Mouse (Mus musculus): ENCODE results near the gene Sulf2.
A peak's percentile ranks its signal among the peaks of the same experiment; 100 is the strongest.

The Sulf2 gene

GRCm38 (mm10) chr2:166084111-166084510 lies 71.4 kb downstream of the Sulf2 start:
- no peak for DNase-seq

DNA sequence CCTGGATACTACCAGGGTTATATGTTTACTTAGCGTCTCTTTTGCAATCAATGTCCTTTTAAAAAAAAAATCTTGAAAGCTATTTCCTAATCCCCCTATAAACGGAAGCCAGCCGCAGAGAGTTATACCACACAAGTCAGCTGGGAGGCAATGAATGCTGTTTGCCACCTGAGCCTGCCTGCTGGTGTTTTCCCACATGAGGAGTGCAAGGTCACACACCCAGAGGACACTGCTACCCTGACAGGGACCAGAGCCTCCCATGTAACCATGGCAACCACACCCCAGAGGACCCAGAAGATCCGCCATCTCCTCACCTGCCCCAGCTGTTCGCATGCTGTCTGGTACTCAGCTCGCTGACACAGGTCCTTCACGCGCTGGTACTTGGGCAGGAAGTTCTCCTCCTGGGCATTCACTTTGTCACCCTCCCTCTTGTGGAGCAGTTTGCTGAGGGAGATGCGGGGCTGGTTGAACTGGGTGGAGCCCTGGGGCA lies 71.9 kb downstream of the Sulf2 start:
- peak; percentile 26 to 59 for DNase-seq

DNA sequence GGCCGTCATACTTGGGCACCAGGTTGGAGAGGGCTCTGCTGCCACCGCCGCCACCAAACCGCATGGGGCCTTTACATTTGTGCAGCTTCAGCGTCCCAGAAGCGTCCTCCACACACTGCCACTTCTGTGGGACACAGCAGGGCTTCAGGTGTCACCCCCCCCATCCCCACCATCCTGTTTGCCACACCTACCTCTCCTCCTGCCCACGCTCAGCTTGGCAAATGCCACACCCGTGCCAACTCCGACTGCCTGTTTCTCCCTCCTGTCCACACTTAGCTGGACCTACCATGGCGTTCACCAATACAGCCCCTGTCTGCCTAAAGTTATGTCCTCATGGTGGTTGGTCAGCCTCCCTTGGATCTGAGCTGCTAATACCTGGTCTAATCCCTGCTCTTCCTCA lies 72.8 kb downstream of the Sulf2 start:
- no peak for DNase-seq

DNA sequence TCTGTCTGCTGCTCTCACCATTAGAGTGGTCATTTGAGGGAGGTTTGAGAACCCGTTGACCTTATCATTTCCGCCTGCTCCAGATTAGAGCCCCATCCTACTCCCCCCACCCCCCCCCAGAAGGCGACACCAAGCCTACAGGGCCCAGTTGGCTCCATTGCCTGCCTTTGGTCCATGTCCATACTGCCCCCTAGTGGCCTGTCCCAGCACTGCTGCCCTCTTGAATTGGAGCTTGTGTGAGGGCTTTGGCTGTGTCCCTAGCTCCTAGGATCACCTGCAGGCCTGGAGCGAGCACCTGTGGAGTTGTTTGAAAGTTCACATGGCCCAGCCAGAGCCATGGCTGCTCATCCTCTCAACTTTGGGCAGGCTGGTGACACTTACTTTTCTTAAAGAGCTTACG lies 73.3 kb downstream of the Sulf2 start:
- DNase-seq = peak; percentile 75 to 81

- DNase-seq = peak; percentile 66 to 69
Measured at GRCm38 (mm10) chr2:166080967-166081750, 74.3 kb downstream of the Sulf2 start.

- peak; percentile 65 to 71 for DNase-seq
Measured at GRCm38 (mm10) chr2:166079961-166080885, 75.2 kb downstream of the Sulf2 start.

GRCm38 (mm10) chr2:166079231-166079630 lies 76.2 kb downstream of the Sulf2 start:
- no peak for DNase-seq

GRCm38 (mm10) chr2:166077371-166077770 lies 78.1 kb downstream of the Sulf2 start:
- no peak for DNase-seq

DNA sequence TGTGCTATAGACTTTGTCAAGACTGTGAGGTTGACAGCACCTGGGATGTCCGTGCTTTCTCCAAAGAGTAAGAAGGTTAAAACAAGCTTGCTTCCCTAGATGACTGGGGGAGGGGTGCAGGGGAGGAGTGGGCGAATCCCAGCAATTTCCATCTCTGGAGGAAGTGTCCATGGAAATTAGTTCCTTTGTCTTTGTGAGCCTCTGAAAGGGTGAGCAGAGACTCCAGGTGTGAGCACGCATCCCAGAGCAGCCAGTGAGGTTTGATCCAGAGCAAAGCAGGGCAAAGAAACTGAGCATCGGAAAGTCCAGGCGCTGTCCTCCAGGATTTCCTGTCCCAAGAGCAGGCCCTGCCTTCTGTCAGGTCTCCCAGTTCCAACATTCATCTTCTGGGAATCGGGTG lies 81.1 kb downstream of the Sulf2 start:
- no peak for DNase-seq

DNA sequence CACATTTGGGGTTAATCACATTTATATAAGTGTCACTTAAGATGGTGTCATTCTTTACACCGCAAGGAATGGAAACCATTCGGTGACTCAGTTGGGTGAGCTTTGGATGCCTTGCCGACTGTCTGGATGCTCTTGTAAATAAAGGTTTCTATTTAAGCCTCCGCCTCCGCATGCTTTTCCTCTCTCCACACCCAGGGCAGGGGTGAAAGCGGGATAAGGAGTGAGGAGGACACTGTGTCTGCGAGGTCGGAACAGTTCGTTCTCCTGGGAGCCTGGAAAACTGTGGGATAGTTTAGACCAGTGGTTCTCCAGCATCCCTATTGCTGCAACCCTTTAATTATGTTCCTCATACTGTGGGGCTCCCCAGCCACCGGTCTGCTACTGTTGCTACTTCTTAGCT lies 82.4 kb downstream of the Sulf2 start:
- DNase-seq = no peak

- no peak for DNase-seq
Measured at GRCm38 (mm10) chr2:166071889-166072288, 83.6 kb downstream of the Sulf2 start.

DNA sequence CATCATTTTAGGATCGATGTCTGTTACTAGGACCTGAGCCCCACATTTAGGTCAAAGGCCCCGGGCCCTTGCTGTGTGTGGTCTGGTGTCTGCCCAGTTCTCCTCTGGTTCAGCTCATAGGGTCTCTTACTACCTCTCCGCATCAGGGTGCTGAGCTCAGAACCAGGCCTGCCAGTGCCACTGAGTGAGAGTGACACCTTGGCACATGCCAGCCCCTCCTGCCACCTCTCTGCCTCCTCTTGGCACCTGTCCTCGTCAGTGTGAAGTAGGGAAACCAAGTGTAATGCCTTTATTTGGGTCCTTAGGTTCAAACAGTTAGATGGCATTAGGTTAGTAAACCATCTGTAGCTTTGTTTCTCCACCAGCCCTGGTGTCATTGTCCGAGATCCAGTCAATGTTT lies 84.0 kb downstream of the Sulf2 start:
- DNase-seq = no peak

DNA sequence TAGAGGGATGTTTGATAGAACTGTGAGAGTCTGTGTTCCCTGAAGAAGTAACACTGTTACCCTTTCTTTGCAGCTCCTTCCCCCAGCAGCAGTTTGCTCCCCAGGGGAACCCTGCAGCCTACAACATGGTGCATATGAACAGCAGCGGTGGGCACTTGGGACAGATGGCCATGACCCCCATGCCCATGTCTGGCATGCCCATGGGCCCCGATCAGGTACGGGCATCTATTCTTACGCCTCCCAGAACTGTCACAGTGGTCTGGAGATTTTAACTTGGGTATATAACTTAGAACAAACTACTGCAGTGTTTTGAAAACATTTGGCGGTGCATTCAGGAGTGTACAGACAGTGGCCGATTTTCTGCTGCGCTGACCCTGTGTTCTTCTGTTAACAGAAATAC lies 85.7 kb downstream of the Sulf2 start:
- DNase-seq = no peak

GRCm38 (mm10) chr2:166069164-166069563 lies 86.3 kb downstream of the Sulf2 start:
- DNase-seq = no peak

DNA sequence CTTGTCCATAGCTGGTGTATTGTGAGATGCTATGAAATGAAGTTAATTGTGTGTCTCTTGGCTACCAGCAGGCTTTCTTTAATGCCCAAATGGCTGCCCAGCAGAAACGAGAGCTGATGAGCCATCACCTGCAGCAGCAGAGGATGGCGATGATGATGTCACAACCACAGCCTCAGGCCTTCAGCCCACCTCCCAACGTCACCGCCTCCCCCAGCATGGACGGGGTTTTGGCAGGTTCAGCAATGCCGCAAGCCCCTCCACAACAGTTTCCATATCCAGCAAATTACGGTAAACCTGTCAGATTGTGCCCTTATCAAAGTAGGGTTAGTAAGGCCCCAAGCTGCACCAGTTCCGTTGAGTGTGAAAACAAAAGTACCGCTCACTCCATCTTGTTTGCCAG lies 87.2 kb downstream of the Sulf2 start:
- DNase-seq = no peak

DNA sequence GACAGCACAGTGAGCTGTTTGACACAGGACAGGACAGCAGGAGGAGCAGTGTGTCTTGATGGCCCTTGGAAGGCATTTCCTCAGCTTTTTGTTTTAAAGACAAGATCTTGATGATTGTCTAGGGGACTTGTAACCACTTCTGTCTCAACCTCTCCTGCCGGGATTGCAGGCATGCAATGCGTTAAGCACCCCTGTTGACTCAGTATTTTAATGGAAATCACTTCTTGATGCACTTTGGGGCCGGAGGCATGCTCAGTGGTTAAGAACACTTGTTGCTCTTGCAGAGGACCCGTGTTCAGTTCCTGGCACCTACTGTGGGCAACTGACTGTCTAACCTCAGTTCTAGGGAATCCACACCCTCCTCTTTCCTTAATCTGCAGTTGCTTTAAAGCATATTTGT lies 89.0 kb downstream of the Sulf2 start:
- no peak for DNase-seq

GRCm38 (mm10) chr2:166062431-166062830 lies 93.0 kb downstream of the Sulf2 start:
- DNase-seq = no peak

DNA sequence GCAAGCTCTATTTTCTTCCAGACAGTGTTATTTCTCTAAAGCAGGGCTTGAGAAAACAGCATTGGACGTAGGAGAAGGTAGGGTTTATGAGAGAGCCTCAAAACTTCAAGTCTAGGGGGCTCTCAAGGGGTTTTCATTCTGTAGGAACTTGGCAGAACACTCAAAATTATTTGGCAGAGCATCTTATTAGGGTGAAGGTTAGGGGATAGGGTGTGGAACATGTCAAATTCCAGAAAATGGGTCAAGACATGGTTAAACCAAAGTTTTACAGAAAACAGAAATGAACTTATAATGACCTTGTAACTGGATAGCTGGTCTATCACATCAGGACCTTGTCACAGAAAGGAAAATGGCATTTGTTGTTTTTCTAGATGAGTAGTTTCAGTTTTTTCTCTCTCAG lies 93.5 kb downstream of the Sulf2 start:
- DNase-seq = no peak

DNA sequence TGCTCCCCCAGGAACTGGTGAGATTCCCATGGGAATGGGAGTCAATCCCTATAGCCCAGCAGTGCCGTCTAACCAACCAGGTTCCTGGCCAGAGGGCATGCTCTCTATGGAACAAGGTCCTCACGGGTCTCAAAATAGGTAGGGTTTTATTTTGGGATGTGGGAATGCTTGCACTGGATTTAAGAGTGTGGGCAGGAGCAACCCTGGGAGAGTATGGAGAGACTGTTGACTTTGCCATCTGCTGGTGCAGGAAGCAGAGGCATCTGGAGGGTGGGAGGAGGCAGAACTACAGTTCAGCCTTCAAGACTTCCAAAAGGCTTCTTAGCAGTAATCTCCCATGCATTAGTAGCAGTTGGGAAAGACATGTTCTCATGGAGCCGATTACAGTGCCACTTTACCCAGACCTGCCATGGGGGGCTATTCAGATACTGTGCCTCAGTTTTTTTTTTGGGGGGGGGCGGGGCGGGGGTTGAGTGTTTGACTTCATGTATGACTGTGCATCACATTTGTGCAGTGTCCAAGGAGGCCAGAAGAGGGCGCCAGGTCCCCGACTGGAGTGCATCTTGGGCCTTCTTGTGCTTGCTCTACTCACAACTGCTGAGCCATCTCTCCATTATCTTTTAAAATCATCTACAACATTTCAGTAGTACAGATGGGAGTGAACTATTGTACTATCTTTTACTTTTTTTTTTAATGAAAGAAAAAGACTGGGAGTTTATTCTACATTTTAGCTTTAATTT lies 95.6 kb downstream of the Sulf2 start:
- DNase-seq = peak in 1 of 2 experiments; percentile 62

DNA sequence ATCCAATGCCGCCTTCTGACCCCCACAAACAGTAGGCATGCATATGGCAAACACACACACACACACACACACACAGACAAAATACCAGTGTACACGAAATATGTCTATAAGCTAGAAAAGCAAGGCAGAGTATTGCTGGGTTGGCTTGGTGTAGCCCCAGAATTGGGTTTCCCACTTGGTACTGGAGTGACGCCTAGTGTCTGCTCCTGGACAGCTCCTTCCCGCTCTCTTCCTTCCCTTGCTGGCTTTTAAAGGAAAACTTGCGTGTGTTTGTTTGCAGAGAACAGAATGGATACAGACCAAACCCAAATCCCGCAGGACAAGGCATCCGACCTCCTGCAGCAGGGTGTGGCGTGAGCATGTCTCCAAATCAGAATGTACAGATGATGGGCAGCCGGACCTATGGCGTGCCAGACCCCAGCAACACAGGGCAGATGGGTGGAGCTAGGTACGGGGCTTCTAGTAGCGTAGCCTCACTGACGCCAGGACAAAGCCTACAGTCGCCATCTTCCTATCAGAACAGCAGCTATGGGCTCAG lies 101.4 kb downstream of the Sulf2 start:
- DNase-seq = no peak

GRCm38 (mm10) chr2:166051966-166052365 lies 103.5 kb downstream of the Sulf2 start:
- DNase-seq = no peak

GRCm38 (mm10) chr2:166051421-166051820 lies 104.0 kb downstream of the Sulf2 start:
- DNase-seq = no peak

DNA sequence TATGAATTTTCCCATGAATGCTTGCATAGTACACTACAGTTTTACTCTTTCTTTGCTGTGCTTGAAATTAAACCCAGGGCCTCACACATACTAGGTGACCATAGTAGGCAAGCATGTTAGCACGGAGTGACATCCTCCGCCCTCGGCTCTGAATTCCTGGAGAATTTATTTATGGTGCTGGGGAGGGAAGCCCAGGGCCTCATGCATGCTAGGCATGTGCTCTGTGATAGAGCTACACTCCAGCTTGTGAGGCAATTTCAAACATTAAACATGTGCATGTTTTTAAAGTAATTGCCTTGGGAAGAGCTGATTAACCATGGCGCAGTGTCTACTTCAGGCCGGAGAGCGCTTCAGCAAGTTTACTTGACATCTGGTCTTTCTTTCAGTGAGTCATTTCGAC lies 106.6 kb downstream of the Sulf2 start:
- no peak for DNase-seq

Measured in lung, postnatal 4 days (tissue).